Mouse (Mus musculus) heart, postnatal 0 days (tissue): ENCODE results near the gene Runx3. TPM values are rescaled to one million over a fixed set of nuclear protein-coding genes. Genes with fewer than 3 reads are reported as not detected.

Experiments used
- ATAC-seq: fragments of 200-750 bp; cut with Nextera tagmentation; 2 replicates; pipeline ENCODE4 v1.8.0; 2017; ENCODE audit warnings: low read depth, moderate number of reproducible peaks, moderate library complexity; ENCODE audit not compliant: insufficient read depth
- DNase-seq: peaks from one replicate; pipeline ENCODE4 v3.0.0-alpha.2; 2016; ENCODE audit warnings: low spot score
- H3K27ac ChIP-seq: fragments of 300-500 bp; sonication (generic); 2 replicates; pipeline ENCODE4 v1.5.1; 2014; ENCODE audit warnings: low read depth, mild to moderate bottlenecking
- H3K27me3 ChIP-seq: fragments of 300-500 bp; sonication (generic); 2 replicates; pipeline ENCODE4 v1.6.1; 2014; ENCODE audit warnings: low read length, mixed read lengths; ENCODE audit not compliant: control insufficient read depth, insufficient read depth
- H3K36me3 ChIP-seq: fragments of 300-500 bp; sonication (generic); replicated peaks from 2 replicates; pipeline ENCODE4 v1.6.1; 2014; ENCODE audit warnings: low read length, mixed read lengths; ENCODE audit not compliant: control insufficient read depth, insufficient read depth
- H3K4me1 ChIP-seq: fragments of 300-500 bp; sonication (generic); 2 replicates; pipeline ENCODE4 v1.6.1; 2014; ENCODE audit warnings: antibody characterized with exemption; ENCODE audit not compliant: control insufficient read depth, insufficient read depth
- H3K4me2 ChIP-seq: fragments of 300-500 bp; sonication (generic); 2 replicates; pipeline ENCODE4 v1.6.1; 2014; ENCODE audit warnings: low read depth, mild to moderate bottlenecking, low read length, moderate library complexity
- H3K4me3 ChIP-seq: fragments of 300-500 bp; sonication (generic); 2 replicates; pipeline ENCODE4 v1.5.1; 2014; ENCODE audit warnings: low read depth, low read length
- H3K9ac ChIP-seq: fragments of 300-500 bp; sonication (generic); replicated peaks from 2 replicates; pipeline ENCODE4 v1.6.1; 2014; ENCODE audit warnings: low read depth, low read length, mixed read lengths
- H3K9me3 ChIP-seq: fragments of 300-500 bp; sonication (generic); replicated peaks from 2 replicates; pipeline ENCODE4 v1.6.1; 2016; ENCODE audit warnings: low read length; ENCODE audit not compliant: control insufficient read depth
- CTCF ChIP-seq: IDR thresholded peaks from 2 replicates; pipeline ENCODE4 v1.5.1; 2016; ENCODE audit warnings: antibody characterized with exemption, control low read depth, low read depth
- EP300 ChIP-seq: IDR thresholded peaks from 2 replicates; pipeline ENCODE4 v1.6.1; 2016; ENCODE audit warnings: antibody characterized with exemption, low read depth
- WGBS: fragments of 180-500 bp; shearing (Covaris S2); extraction: QIAGEN DNeasy Blood & Tissue Kit; methylation state at CpG from one replicate; pipeline ENCODE4 v1.1.7; 2014; 5-methylcytosine and 5-hydroxymethylcytosine counted together
- polyA plus RNA-seq: library from polyadenylated mRNA; unstranded; fragments of >200 nt; fragmentation: Nextera tagmentation; extraction: Ambion mirVana; gene quantifications from 2 replicates; pipeline ENCODE4 v1.2.1, GENCODE M21; 2015
- total RNA-seq: library from RNA; depleted of rRNA; stranded (reverse); fragments of >200 nt; gene quantifications from 2 replicates; pipeline ENCODE4 v1.2.3, GENCODE M21; 2014; ENCODE audit warnings: low replicate concordance

Runx3 gene
- total and polyA plus RNA-seq, 2 experiments from 2014 or later, result 0.07 to 0.11 TPM

DNA sequence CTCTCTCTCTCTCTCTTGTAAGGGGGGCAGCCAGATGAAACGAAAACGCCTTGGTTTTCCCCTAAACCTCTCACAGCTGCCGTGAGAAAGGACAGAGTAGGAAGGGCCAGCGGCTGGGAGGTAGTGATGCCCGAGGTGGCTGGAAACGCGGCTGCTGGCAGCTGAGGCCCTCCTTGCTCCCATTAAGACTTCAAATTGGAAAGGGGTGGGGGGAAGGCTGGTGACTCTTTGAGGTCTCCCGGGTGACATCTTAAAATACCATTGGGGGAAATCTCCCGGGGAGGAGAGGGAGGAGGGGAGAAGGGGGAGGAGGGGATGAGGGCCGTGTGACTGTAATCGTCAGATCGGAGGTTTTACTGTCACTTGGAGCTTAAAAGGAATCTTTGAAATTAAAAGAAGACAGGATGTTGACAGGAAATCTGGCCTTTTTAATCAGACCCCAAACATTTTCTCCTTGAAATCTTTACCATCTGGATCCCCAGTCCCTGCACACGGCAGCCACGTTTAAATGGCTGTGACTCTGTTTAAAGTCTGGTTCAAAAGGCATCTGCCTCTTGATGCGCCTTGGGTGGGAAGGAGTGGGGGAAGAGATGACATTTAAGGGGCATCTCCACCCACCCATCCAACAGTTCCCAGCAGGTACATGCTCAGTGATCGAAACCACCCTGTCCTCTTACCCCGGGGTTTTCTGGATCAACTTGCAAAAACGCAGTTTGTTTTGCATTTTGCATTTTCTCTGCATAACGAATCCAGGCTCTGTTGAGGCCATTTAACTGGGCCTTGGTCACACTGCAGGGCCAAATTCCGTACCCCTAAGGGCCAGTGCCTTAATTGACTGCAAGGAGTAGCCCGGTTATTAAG, 33.9 kb downstream of the Runx3 start:
- Histone ChIP-seq H3K4me3 (peak overlapping the region; percentile 47; the same call in 1 of the 2 replicates), H3K4me2 (peak overlapping the region; percentile 66; the same call in 1 of the 2 replicates), H3K27ac (no peak overlapping the region), H3K9ac (no peak overlapping the region), H3K36me3 (no peaks in the 10 kb centered on the region), H3K9me3 (no peaks in the 10 kb centered on the region), H3K4me1 (no peaks in the 10 kb centered on the region), H3K27me3 (peaks cover 99% of the 10 kb centered on the region)
- 3% methylated on average over 21 of the region's 21 CpGs for WGBS
- ATAC-seq (no peak), DNase-seq (peak; percentile 16)
- TF ChIP-seq EP300 (no peak), CTCF (no peak)

DNA sequence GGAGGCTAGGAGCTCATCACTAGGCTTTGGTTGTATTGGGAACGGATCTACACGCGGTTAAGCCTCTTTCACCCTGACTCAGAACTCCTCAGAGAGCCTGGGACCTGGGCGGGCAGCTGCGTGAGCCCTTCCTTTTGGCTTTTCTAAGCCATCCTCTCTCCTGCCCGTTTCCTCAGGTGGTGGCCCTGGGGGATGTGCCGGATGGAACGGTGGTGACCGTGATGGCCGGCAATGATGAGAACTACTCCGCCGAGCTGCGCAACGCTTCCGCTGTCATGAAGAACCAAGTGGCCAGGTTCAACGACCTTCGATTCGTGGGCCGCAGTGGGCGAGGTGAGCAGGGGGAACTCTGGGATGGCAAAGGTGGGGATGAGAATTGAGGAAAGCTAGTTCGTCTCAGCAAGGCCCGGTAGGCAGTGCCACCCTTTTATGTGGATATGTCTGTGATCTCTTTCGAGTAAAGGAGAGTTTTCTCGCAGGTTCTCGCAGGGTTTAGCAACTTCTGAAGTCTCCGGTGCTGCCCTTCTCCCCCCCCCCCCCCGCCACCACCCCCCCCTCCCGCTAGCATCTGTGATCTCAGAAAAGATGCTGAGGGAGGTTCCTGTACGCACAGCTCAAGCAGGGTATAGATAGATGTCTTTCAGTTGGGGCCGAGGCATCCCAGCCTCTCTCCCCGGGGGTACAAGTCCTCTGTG, 34.8 kb downstream of the Runx3 start:
- no peaks in the 10 kb centered on the region for H3K36me3 ChIP-seq
- H3K27ac ChIP-seq, result no peak overlapping the region
- DNase-seq, result peak; percentile 5
- H3K9me3 ChIP-seq, result no peaks in the 10 kb centered on the region
- peaks cover 90% of the 10 kb centered on the region for H3K27me3 ChIP-seq
- no peak overlapping the region for H3K9ac ChIP-seq
- WGBS, result 4% methylated on average over 28 of the region's 31 CpGs
- no peak overlapping the region for H3K4me3 ChIP-seq
- no peak overlapping the region for H3K4me2 ChIP-seq
- H3K4me1 ChIP-seq, result no peaks in the 10 kb centered on the region
- no peak for ATAC-seq
- TF ChIP-seq EP300, result no peak
- TF ChIP-seq CTCF, result no peak

DNA sequence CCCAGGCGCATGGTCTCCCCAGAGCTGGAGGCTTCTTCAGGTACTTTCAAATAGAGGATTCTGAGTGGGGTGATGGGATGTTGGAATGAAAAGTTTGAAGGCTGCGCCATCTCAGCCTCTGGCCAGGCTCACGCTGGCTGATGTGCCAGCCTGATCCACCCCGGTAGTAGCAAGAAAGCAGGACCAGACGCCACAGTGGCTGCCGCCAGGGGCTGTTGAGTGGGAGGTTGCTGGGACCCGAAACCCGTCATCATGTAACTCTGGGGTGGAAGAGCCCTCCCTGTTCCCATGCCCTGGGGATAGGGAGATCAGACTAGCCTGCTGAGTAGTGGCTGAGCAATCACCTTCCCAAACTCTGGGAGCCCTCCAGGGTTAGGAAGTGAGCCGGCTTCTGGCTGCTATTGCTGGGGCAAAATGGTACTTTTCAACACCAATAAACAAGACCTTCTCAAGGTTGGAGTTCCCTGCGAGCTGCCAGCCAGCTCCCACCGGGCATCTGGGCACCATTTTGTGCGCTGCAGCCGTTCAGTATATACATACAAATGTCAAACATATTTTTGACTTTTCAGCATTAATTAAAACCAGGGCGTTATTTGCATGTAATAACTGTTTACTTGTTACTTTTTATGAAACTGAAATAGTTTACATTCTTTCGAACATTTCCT, 35.5 kb downstream of the Runx3 start:
- no peaks in the 10 kb centered on the region for H3K36me3 ChIP-seq
- no peaks in the 10 kb centered on the region for H3K4me1 ChIP-seq
- no peak for DNase-seq
- H3K9ac ChIP-seq, result no peak overlapping the region
- 17% methylated on average over 15 of the region's 15 CpGs for WGBS
- no peaks in the 10 kb centered on the region for H3K9me3 ChIP-seq
- H3K27me3 ChIP-seq, result peaks cover 83% of the 10 kb centered on the region
- no peak for TF ChIP-seq CTCF
- TF ChIP-seq EP300, result no peak
- H3K4me3 ChIP-seq, result no peak overlapping the region
- ATAC-seq, result no peak
- no peak overlapping the region for H3K27ac ChIP-seq
- no peak overlapping the region for H3K4me2 ChIP-seq

DNA sequence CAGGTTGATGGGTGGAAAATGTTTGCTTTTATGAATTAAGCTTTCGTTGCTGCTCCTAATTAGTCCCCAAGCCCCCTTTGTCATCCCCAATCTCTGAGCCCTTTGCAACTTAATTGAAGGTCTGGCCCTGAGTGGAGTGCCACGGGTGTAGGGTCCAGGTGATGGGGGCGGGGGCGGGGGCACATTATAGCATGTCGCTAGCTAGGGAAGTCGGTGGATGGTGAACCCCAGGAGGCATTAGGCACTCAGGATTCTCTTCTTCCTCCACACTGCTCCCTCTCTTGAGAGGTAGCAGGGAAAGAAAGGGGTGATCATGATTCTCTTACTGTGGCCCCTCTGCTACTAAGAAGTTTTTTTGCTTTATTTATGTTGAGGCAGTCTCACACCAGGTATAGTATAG, 36.1 kb downstream of the Runx3 start:
- no peaks in the 10 kb centered on the region for H3K9me3 ChIP-seq
- DNase-seq, result no peak
- no peak for ATAC-seq
- H3K36me3 ChIP-seq, result no peaks in the 10 kb centered on the region
- H3K4me1 ChIP-seq, result peaks cover 2% of the 10 kb centered on the region; the same call in 1 of the 2 replicates
- 23% methylated on average over 6 of the region's 6 CpGs for WGBS
- TF ChIP-seq CTCF (no peak), EP300 (no peak)
- no peak overlapping the region for H3K4me3 ChIP-seq
- no peak overlapping the region for H3K4me2 ChIP-seq
- peaks cover 77% of the 10 kb centered on the region for H3K27me3 ChIP-seq
- no peak overlapping the region for H3K9ac ChIP-seq
- H3K27ac ChIP-seq, result no peak overlapping the region

DNA sequence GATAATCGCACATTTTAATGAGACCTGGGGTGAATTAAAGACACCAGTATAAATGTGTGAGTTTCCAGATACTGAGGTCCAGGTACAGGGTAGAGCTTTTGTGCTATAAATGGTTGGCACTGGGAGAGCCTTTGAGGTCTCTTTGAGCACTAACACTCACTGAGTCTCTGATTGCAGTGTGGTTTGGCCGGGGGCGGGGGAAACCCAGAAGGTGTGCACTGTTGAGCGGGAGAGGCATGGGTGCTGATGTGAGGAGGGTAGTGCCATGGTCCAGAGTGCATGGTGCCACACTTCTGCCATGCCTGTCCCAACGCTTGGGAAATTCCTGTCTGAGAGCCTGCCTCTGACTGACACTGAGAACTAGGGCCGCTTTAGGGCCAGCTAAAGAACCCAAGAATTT, 36.9 kb downstream of the Runx3 start:
- 30% methylated on average over 6 of the region's 6 CpGs for WGBS
- DNase-seq (no peak), ATAC-seq (no peak)
- H3K4me1 ChIP-seq, result peaks cover 8% of the 10 kb centered on the region; the same call in 1 of the 2 replicates
- TF ChIP-seq EP300 (no peak), CTCF (no peak)
- no peak overlapping the region for H3K9ac ChIP-seq
- H3K4me3 ChIP-seq, result no peak overlapping the region
- no peak overlapping the region for H3K27ac ChIP-seq
- H3K27me3 ChIP-seq, result peaks cover 69% of the 10 kb centered on the region
- no peaks in the 10 kb centered on the region for H3K36me3 ChIP-seq
- H3K9me3 ChIP-seq, result no peaks in the 10 kb centered on the region
- H3K4me2 ChIP-seq, result no peak overlapping the region
